Mouse (Mus musculus): ENCODE data around the gene Washc4. TPM values are rescaled to one million over a fixed set of nuclear protein-coding genes. Genes with fewer than 3 reads are reported as not detected.

The Washc4 gene
- polyA plus RNA-seq, 1 experiment, result 16.3 TPM

- no peak for DNase-seq (ENCODE audit: low read depth)
These were observed 81.3 kb downstream of the Washc4 start for GRCm38 (mm10) chr10:83624841-83625240.

DNA sequence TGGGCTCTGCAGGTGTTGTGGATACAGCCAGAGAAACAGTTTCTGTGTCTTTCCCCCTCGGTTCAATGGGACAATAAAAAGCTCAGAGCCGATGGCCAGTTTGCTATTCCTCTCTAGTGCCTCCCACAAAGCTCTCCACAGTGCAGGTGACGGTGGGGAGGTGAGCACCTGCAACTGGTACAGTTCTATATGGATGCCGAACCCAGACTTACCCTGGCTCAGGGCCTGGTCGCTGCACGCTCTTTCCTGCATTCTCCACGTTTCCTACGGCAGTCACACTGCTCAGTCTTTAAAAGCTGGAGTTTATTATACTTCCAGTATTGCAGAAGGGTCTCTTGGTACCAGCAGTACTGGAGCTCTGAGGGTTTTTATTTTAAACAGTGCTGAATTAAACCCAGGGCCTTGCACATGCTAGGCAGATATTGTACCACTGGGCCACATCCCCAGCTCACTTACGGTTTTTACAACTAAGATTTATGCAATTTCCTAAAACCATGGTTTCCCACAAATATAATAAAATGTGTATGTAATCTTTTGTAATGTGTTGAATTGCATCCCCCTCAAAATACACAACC is 83.6 kb downstream of the Washc4 start:
- TF ChIP-seq POLR2A (IDR thresholded peaks at IDR 0.05; ENCODE audit: borderline replicate concordance, extremely low read depth, insufficient read depth, insufficient read length, poor library complexity, severe bottlenecking), result no peak
- TF ChIP-seq CTCF (IDR thresholded peaks at IDR 0.05; ENCODE audit: borderline replicate concordance, extremely low read depth, insufficient read depth, insufficient read length), result no peak
- DNase-seq (ENCODE audit: low read depth), result no peak

More at GRCm38 (mm10) chr10:83624841-83625240, 81.3 kb downstream of the Washc4 start:
- TF ChIP-seq POLR2A (IDR thresholded peaks at IDR 0.05; ENCODE audit: borderline replicate concordance, extremely low read depth, insufficient read depth, insufficient read length, poor library complexity, severe bottlenecking), result no peak
- no peak for TF ChIP-seq CTCF (IDR thresholded peaks at IDR 0.05; ENCODE audit: borderline replicate concordance, extremely low read depth, insufficient read depth, insufficient read length)

- no peak for DNase-seq (ENCODE audit: low read depth)
- no peak for TF ChIP-seq POLR2A (IDR thresholded peaks at IDR 0.05; ENCODE audit: borderline replicate concordance, extremely low read depth, insufficient read depth, insufficient read length, poor library complexity, severe bottlenecking)
- no peak for TF ChIP-seq CTCF (IDR thresholded peaks at IDR 0.05; ENCODE audit: borderline replicate concordance, extremely low read depth, insufficient read depth, insufficient read length)
These were observed 84.7 kb downstream of the Washc4 start for GRCm38 (mm10) chr10:83628241-83628640.

GRCm38 (mm10) chr10:83629190-83629781 is 85.7 kb downstream of the Washc4 start:
- TF ChIP-seq CTCF (IDR thresholded peaks at IDR 0.05; ENCODE audit: borderline replicate concordance, extremely low read depth, insufficient read depth, insufficient read length) (no peak), POLR2A (IDR thresholded peaks at IDR 0.05; ENCODE audit: borderline replicate concordance, extremely low read depth, insufficient read depth, insufficient read length, poor library complexity, severe bottlenecking) (no peak)
- DNase-seq (ENCODE audit: low read depth), result no peak

DNA sequence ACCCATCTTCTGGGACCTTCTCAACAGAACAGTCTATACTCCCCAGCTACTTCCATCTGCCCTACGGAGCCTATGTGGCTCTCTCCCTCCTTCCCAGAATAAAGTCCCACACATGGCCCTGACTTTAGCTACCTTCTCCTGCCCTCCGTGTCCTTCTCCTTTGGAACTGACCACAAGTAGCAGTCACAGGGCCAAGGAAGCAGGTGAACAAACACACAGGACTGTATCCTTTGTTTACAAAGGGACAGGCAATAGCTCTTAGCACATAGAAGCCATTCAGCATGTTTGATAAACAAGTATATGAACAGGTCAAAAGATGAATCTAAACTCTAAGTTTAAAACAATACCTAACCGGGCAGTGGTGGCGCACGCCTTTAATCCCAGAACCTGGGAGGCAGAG is 86.3 kb downstream of the Washc4 start:
- TF ChIP-seq CTCF (IDR thresholded peaks at IDR 0.05; ENCODE audit: borderline replicate concordance, extremely low read depth, insufficient read depth, insufficient read length) (no peak), POLR2A (IDR thresholded peaks at IDR 0.05; ENCODE audit: borderline replicate concordance, extremely low read depth, insufficient read depth, insufficient read length, poor library complexity, severe bottlenecking) (no peak)
- DNase-seq (ENCODE audit: low read depth), result no peak

- DNase-seq (ENCODE audit: low read depth), result peak; percentile 94
- no peak for TF ChIP-seq POLR2A (IDR thresholded peaks at IDR 0.05; ENCODE audit: borderline replicate concordance, extremely low read depth, insufficient read depth, insufficient read length, poor library complexity, severe bottlenecking)
- TF ChIP-seq CTCF (IDR thresholded peaks at IDR 0.05; ENCODE audit: borderline replicate concordance, extremely low read depth, insufficient read depth, insufficient read length), result no peak
These were observed 87.3 kb downstream of the Washc4 start for GRCm38 (mm10) chr10:83630899-83631298.

DNA sequence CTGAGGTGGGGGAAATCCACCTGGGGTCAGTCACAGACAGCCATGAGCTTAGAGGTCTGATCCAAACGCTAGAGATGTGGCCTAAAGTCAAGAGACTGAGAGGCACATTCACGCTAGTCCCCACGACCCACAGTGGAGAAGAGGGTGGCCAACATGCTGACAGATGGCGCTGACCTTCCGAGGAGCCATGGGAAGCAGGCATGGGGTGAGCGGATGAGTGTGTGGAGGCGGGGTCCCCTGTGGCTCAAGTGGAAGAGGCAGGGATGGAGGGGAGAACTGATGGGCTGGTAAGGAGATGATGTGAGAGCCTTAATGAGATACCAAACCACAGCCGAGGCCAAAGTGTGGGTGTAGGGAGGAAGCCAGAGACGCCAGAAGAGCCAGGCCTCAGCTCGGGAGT is 88.2 kb downstream of the Washc4 start:
- no peak for TF ChIP-seq POLR2A (IDR thresholded peaks at IDR 0.05; ENCODE audit: borderline replicate concordance, extremely low read depth, insufficient read depth, insufficient read length, poor library complexity, severe bottlenecking)
- TF ChIP-seq CTCF (IDR thresholded peaks at IDR 0.05; ENCODE audit: borderline replicate concordance, extremely low read depth, insufficient read depth, insufficient read length), result no peak
- no peak for DNase-seq (ENCODE audit: low read depth)

DNA sequence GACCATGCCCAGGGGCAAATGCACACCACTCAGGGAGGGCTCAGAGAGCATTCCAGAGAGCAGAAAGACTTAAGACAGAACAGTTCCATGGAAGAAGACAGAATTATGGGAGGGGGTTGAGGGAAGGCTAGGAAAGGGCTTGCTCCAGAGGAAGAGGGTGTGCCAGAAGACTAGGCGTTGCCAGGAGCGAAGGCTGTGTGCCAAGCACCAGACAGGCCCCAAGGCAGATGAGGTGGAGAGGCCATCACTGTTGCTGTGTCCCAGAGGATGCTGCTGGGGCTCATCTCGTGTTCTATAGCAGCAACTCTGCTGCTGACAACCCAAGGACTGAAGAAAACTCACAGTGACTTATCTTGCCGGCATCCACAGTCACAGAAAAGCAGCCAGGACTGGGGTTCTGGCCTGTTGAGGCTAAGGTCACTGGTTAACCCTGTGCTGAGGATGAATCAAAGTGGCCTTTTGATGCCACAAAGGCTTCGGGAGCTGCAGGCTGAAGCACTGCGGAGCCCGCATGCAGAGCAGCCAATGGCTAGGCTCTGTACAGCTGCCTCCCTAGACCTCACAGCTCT is 89.3 kb downstream of the Washc4 start:
- TF ChIP-seq CTCF (IDR thresholded peaks at IDR 0.05; ENCODE audit: borderline replicate concordance, extremely low read depth, insufficient read depth, insufficient read length), result no peak
- no peak for TF ChIP-seq POLR2A (IDR thresholded peaks at IDR 0.05; ENCODE audit: borderline replicate concordance, extremely low read depth, insufficient read depth, insufficient read length, poor library complexity, severe bottlenecking)
- no peak for DNase-seq (ENCODE audit: low read depth)

DNA sequence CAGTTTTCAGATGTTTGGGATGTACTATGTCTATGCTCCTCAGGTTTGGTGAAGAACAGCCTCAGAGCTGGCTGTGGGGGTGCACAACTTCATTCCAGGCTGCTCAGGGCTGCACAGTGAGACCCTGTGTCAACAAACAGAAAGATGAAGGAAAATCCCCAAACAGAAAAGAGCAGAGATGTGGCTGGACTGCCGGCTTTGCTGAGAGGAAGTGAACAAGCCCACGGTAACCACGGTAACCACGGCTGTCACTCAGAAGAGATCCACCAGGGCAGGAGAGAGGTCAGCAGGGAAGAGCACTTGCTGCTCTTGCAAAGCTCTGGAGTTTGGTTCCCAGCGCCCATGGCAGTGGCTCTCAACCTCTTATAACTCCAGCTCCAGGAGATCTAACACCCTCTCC is 90.9 kb downstream of the Washc4 start:
- TF ChIP-seq POLR2A (IDR thresholded peaks at IDR 0.05; ENCODE audit: borderline replicate concordance, extremely low read depth, insufficient read depth, insufficient read length, poor library complexity, severe bottlenecking) (no peak), CTCF (IDR thresholded peaks at IDR 0.05; ENCODE audit: borderline replicate concordance, extremely low read depth, insufficient read depth, insufficient read length) (no peak)
- DNase-seq (ENCODE audit: low read depth), result peak; percentile 73

DNA sequence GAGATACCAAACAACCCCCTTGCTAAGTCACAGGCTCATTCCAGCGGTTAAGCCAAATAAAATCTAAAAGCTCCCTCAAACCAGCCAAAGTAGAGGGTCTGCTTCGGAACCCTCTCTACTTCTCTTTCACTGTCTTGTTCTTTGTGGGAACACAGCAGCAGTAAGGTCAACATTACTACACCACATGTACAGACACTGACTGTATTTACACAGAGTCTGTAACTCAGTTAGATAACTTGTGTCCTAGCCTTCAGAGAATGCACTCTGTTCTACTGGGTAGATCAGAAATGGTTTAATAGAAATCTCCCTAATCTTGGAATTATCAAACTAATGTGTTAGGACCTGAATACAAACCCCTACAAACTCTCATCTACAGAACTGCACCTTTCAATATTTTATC is 92.6 kb downstream of the Washc4 start:
- TF ChIP-seq POLR2A (IDR thresholded peaks at IDR 0.05; ENCODE audit: borderline replicate concordance, extremely low read depth, insufficient read depth, insufficient read length, poor library complexity, severe bottlenecking), result no peak
- no peak for TF ChIP-seq CTCF (IDR thresholded peaks at IDR 0.05; ENCODE audit: borderline replicate concordance, extremely low read depth, insufficient read depth, insufficient read length)

GRCm38 (mm10) chr10:83637295-83637694 is 93.7 kb downstream of the Washc4 start:
- no peak for TF ChIP-seq POLR2A (IDR thresholded peaks at IDR 0.05; ENCODE audit: borderline replicate concordance, extremely low read depth, insufficient read depth, insufficient read length, poor library complexity, severe bottlenecking)
- TF ChIP-seq CTCF (IDR thresholded peaks at IDR 0.05; ENCODE audit: borderline replicate concordance, extremely low read depth, insufficient read depth, insufficient read length), result no peak
- peak; percentile 74 for DNase-seq (ENCODE audit: low read depth)

More for the DNA sequence above, 92.6 kb downstream of the Washc4 start:
- DNase-seq (ENCODE audit: low read depth), result no peak
